Mouse (Mus musculus) left cerebral cortex, postnatal 25 days (tissue): ENCODE measurements around the gene Klhdc10. TPM values are rescaled to one million over a fixed set of nuclear protein-coding genes. Genes with fewer than 3 reads are reported as not detected.

Experiments
- DNase-seq, 2 experiments: peaks; one replicate each; pipeline ENCODE4 v3.0.0; 2022; ENCODE audit warnings: low spot score in 2 of 2, mixed read lengths in 1 of 2
- intact Hi-C: fragments of 180-260 bp; cut with DNase I; formaldehyde crosslinking; loops from one replicate; pipeline ENCODE4 v1.15.1; 2025
- total RNA-seq, 2 experiments: library from RNA; stranded (reverse); gene quantifications; 2 replicates each; pipeline ENCODE4 v1.2.3; 2021

Klhdc10 gene
- total RNA-seq, 2 experiments from 2014 or later: 106 to 111 TPM

- DNase-seq: no peak
- intact Hi-C loops: no loop called here
Observed at GRCm38 (mm10) chr6:30391996-30392395, 9.7 kb upstream of the Klhdc10 start.

GRCm38 (mm10) chr6:30400146-30400545 lies 1.5 kb upstream of the Klhdc10 start:
- DNase-seq: no peak
- intact Hi-C loops: loop anchor here (2.0 to 5.0 kb wide), 2 partner anchors 147 to 639 kb away; no protein-coding TSS in a partner anchor

- intact Hi-C loops: loop anchor here (1.0 to 5.0 kb wide), 3 partner anchors 60 to 638 kb away; no protein-coding TSS in a partner anchor
- peak in 1 of 2 experiments; percentile 18 for DNase-seq
Observed at GRCm38 (mm10) chr6:30400716-30401115, 952 bp upstream of the Klhdc10 start.

- intact Hi-C loops: loop anchor here (2.0 to 5.0 kb wide), 3 partner anchors 67 to 631 kb away; no protein-coding TSS in a partner anchor
- DNase-seq: no peak
Observed at GRCm38 (mm10) chr6:30402091-30402491, 423 bp downstream of the Klhdc10 start.

GRCm38 (mm10) chr6:30403465-30403864 lies 1.8 kb downstream of the Klhdc10 start:
- intact Hi-C loops: loop anchor here (1.0 to 5.0 kb wide), 4 partner anchors 65 to 629 kb away; no protein-coding TSS in a partner anchor
- peak; percentile 81 to 88 for DNase-seq

- no peak for DNase-seq
- intact Hi-C loops: loop anchor here (1.0 to 5.0 kb wide), 2 partner anchors 143 to 578 kb away; no protein-coding TSS in a partner anchor
Observed at GRCm38 (mm10) chr6:30404671-30405070, 3.0 kb downstream of the Klhdc10 start.

- no peak for DNase-seq
- intact Hi-C loops: no loop called here
Observed at GRCm38 (mm10) chr6:30408276-30408675, 6.6 kb downstream of the Klhdc10 start.

GRCm38 (mm10) chr6:30409399-30410093 lies 7.9 kb downstream of the Klhdc10 start:
- intact Hi-C loops: no loop called here
- DNase-seq: no peak

GRCm38 (mm10) chr6:30411311-30411710 lies 9.6 kb downstream of the Klhdc10 start:
- DNase-seq: no peak
- intact Hi-C loops: no loop called here

GRCm38 (mm10) chr6:30416126-30416525 lies 14.5 kb downstream of the Klhdc10 start:
- no peak for DNase-seq
- intact Hi-C loops: no loop called here

- intact Hi-C loops: no loop called here
- DNase-seq: no peak
Observed at GRCm38 (mm10) chr6:30416801-30417200, 15.1 kb downstream of the Klhdc10 start.

GRCm38 (mm10) chr6:30432461-30433192 lies 31.0 kb downstream of the Klhdc10 start:
- intact Hi-C loops: no loop called here

GRCm38 (mm10) chr6:30436476-30436875 lies 34.8 kb downstream of the Klhdc10 start:
- DNase-seq: no peak
- intact Hi-C loops: no loop called here

More at GRCm38 (mm10) chr6:30432461-30433192, 31.0 kb downstream of the Klhdc10 start:
- DNase-seq: peak in 1 of 2 experiments; percentile 60

GRCm38 (mm10) chr6:30437054-30437453 lies 35.4 kb downstream of the Klhdc10 start:
- intact Hi-C loops: no loop called here
- DNase-seq: no peak

GRCm38 (mm10) chr6:30439576-30439975 lies 37.9 kb downstream of the Klhdc10 start:
- intact Hi-C loops: no loop called here
- DNase-seq: no peak

GRCm38 (mm10) chr6:30456991-30457390 lies 55.3 kb downstream of the Klhdc10 start:
- intact Hi-C loops: no loop called here
- DNase-seq: no peak

GRCm38 (mm10) chr6:30458626-30459025 lies 57.0 kb downstream of the Klhdc10 start:
- DNase-seq: peak in 1 of 2 experiments; percentile 61
- intact Hi-C loops: loop anchor here (1.0 kb wide), 1 partner anchor 279 kb away; no protein-coding TSS in a partner anchor

- no peak for DNase-seq
- intact Hi-C loops: loop anchor here (1.0 kb wide), 1 partner anchor 278 kb away; no protein-coding TSS in a partner anchor
Observed at GRCm38 (mm10) chr6:30459056-30459747, 57.5 kb downstream of the Klhdc10 start.

GRCm38 (mm10) chr6:30459811-30460749 lies 58.4 kb downstream of the Klhdc10 start:
- intact Hi-C loops: loop anchor here (1.0 to 5.0 kb wide), 5 partner anchors 49 to 522 kb away; partner anchors contain the start of genes Klhdc10, Ssmem1 and Tmem209
- DNase-seq: peak; percentile 78 to 80
